Mouse (Mus musculus): ENCODE measurements at regions not wholly inside any gene's neighbourhood (a gene's known extent, or its start where the extent isn't known, plus 50 kb on each side); places are given as distances from the start of the nearest gene placed in this dataset.
A peak's percentile ranks its signal among the peaks of the same experiment; 100 is the strongest.

- TF ChIP-seq CTCF (conservative IDR thresholded peaks at IDR 0.05; ENCODE audit: insufficient read depth, insufficient read length, low read depth, low read length) (no peak), POLR2A (IDR thresholded peaks at IDR 0.05; ENCODE audit: low read depth, low read length) (no peak)
- DNase-seq = peak; percentile 1
- H3K36me3 ChIP-seq (ENCODE audit: control insufficient read depth, insufficient read depth, low read length) = no peaks in the 10 kb centered on the region
- H3K4me1 ChIP-seq (ENCODE audit: control insufficient read depth, insufficient read depth, low read length) = no peaks in the 10 kb centered on the region
- no peak overlapping the region for H3K27ac ChIP-seq (ENCODE audit: insufficient read depth, low read depth, low read length)
- H3K4me3 ChIP-seq (ENCODE audit: insufficient read depth, low read depth, low read length) = no peak overlapping the region
- H3K27me3 ChIP-seq (replicated peaks; ENCODE audit: control insufficient read depth, insufficient read depth, low read length) = no peaks in the 10 kb centered on the region
- 74% methylated on average over 2 of the region's 2 CpGs for WGBS
Observed at GRCm38 (mm10) chr17:77969187-77969586, 230.9 kb upstream of the Crim1 start.
